Mouse (Mus musculus) embryonic facial prominence, embryonic 15.5 days (tissue): ENCODE measurements at regions not wholly inside any gene's neighbourhood (a gene's known extent, or its start where the extent isn't known, plus 50 kb on each side); places are given as distances from the start of the nearest gene placed in this dataset.

Experiments used
- ATAC-seq: fragments of 200-750 bp; cut with Nextera tagmentation; 2 replicates; pipeline ENCODE4 v1.8.0; 2017; ENCODE audit warnings: low read depth, moderate TSS enrichment; ENCODE audit not compliant: insufficient number of reproducible peaks, low FRiP score, low TSS enrichment
- H3K27ac ChIP-seq: fragments of 300-500 bp; sonication (generic); replicated peaks from 2 replicates; pipeline ENCODE4 v1.5.1; 2015; ENCODE audit warnings: mild to moderate bottlenecking, inconsistent platforms
- H3K27me3 ChIP-seq: fragments of 300-500 bp; sonication (generic); 2 replicates; pipeline ENCODE4 v1.6.1; 2015; ENCODE audit warnings: inconsistent platforms
- H3K36me3 ChIP-seq: fragments of 300-500 bp; sonication (generic); 2 replicates; pipeline ENCODE4 v1.6.1; 2015; ENCODE audit warnings: mild to moderate bottlenecking, inconsistent platforms
- H3K4me1 ChIP-seq: fragments of 300-500 bp; sonication (generic); 2 replicates; pipeline ENCODE4 v1.6.1; 2015; ENCODE audit warnings: inconsistent platforms
- H3K4me2 ChIP-seq: fragments of 300-500 bp; sonication (generic); replicated peaks from 2 replicates; pipeline ENCODE4 v1.6.1; 2015; ENCODE audit warnings: mild to moderate bottlenecking, inconsistent platforms
- H3K4me3 ChIP-seq: fragments of 300-500 bp; sonication (generic); replicated peaks from 2 replicates; pipeline ENCODE4 v1.5.1; 2015; ENCODE audit warnings: mild to moderate bottlenecking, inconsistent platforms
- H3K9ac ChIP-seq: fragments of 300-500 bp; sonication (generic); 2 replicates; pipeline ENCODE4 v1.6.1; 2015; ENCODE audit warnings: inconsistent platforms
- H3K9me3 ChIP-seq: fragments of 300-500 bp; sonication (generic); replicated peaks from 2 replicates; pipeline ENCODE4 v1.6.1; 2016; ENCODE audit warnings: inconsistent platforms
- WGBS: fragments of 180-500 bp; shearing (Covaris S2); methylation state at CpG from one replicate; pipeline ENCODE4 v1.1.7; 2015; 5-methylcytosine and 5-hydroxymethylcytosine counted together

DNA sequence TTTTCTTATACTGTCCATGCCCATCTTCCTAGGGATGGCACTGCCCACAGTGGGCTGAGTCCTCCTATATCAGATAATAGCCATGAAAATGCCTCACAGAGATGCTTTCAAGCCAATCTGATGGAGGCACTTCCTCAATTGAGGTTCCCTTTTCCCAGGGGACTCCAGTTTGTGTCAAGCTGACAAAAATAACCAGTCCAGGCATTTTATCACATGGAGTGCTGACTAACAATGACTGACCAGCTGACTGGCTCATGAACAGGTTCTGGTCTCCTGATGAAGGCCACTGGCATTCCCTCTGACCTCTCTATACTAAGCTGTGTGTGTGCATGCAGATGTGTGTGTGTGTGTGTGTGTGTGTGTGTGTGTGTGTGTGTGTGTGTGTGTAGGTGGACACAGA is 64.4 kb upstream of the Bod1 start:
- Histone ChIP-seq H3K9me3 (no peaks in the 10 kb centered on the region), H3K36me3 (no peaks in the 10 kb centered on the region), H3K9ac (no peak overlapping the region), H3K4me3 (no peak overlapping the region), H3K27me3 (no peaks in the 10 kb centered on the region), H3K27ac (no peak overlapping the region), H3K4me2 (no peak overlapping the region), H3K4me1 (0 out of 2 replicates have a peak, but pooled peaks cover 8% of the 10 kb centered on the region)
- no peak for ATAC-seq

DNA sequence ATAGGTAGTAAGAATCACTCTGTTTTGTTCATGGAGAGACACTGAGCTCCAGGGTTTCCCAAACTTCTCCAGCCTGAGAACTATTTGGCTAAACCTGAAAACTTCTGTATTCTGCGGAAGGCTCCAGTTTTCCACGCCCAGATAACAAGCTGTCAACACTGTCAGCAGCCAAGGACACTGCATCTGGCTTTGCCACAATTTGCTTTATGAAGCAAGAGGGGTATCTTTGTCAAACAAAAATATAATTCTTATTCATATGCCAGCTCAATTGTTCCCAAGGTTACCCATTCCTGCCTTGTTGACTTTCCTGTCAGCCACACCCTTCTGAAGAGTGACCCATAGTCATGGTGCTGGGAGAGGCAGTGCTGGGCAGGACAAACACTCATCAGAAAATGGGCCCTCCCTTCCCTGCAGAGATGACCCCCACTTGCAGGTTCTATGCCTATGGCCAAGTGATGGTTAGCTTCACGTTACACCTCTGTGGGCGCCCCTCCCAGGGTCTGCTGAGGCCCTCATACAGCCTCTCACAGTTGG is 64.9 kb upstream of the Bod1 start:
- Histone ChIP-seq H3K4me1 (0 out of 2 replicates have a peak, but pooled peaks cover 5% of the 10 kb centered on the region), H3K4me2 (no peak overlapping the region), H3K4me3 (no peak overlapping the region), H3K9ac (no peak overlapping the region), H3K36me3 (no peaks in the 10 kb centered on the region), H3K27me3 (no peaks in the 10 kb centered on the region), H3K27ac (no peak overlapping the region), H3K9me3 (no peaks in the 10 kb centered on the region)
- WGBS, result 74% methylated on average over 4 of the region's 4 CpGs
- no peak for ATAC-seq

DNA sequence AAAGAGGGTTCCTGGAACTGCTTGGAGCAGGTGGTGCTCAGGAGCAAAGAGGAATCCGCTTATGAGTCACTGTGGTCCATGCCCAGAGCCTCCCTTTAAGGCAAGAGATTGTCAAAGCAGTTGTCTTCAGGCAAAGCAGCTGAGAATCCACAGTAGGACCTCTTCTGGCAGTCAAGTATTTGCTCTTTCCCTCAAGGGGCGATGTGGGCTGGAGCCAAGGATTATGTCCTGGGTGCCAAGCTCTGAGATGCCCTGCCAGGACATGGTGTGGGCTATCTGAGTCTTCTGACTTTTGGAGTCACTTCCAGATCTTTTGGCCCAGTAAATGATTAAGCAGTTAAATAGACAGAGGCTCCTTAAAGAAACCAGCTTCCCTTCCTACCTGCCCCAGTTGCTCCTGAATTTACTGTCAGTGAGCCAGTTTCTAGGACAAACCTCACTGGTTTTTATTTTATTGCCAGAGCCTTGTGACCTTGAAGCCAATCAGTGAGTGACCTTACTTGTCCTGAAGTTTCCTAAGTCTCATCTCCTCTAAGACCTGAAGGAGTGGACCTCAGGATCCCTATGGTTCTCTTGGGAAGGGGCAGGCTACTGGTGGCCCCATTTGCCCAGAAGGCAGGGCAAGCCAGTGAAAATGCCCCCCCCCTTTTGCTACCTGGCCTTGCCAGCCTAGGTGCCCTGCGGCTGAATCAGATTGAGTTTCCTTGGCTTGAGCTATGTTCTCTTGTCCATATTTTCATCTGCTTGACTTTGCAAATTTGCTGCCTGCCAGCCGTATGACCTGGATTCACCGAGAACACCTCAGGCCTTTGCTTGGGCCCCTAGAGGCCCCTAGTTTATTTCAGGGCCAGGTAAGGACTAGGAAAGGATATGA is 66.7 kb upstream of the Bod1 start:
- no peak for ATAC-seq
- 88% methylated on average over 5 of the region's 5 CpGs for WGBS
- no peaks in the 10 kb centered on the region for H3K27me3 ChIP-seq
- H3K4me3 ChIP-seq, result no peak overlapping the region
- H3K9ac ChIP-seq, result no peak overlapping the region
- H3K27ac ChIP-seq, result no peak overlapping the region
- no peaks in the 10 kb centered on the region for H3K36me3 ChIP-seq
- H3K4me1 ChIP-seq, result 0 out of 2 replicates have a peak, but pooled peaks cover 5% of the 10 kb centered on the region
- H3K9me3 ChIP-seq, result no peaks in the 10 kb centered on the region
- H3K4me2 ChIP-seq, result no peak overlapping the region

DNA sequence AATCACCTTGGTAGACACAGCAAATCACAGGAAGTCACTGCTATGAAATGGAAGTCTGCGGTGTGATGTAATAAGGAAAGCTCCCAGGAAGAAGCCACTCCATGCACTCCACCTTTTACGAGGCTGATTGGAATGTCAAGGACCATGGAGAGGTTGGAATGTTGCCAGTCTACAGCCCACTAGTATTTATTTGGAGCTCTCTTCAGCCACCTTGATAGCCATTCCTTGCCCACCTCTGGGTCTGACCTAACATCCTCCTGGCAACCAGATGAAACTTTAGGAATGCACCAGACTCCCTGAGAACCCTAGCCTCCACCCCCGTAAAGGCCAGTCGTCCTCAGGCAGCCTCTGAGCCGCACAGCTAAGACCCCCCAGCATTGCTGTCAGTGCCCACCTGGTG is 68.7 kb upstream of the Bod1 start:
- no peaks in the 10 kb centered on the region for H3K9me3 ChIP-seq
- H3K4me3 ChIP-seq, result no peak overlapping the region
- H3K36me3 ChIP-seq, result no peaks in the 10 kb centered on the region
- no peak overlapping the region for H3K27ac ChIP-seq
- no peak overlapping the region for H3K9ac ChIP-seq
- no peak for ATAC-seq
- no peak overlapping the region for H3K4me2 ChIP-seq
- H3K4me1 ChIP-seq, result no peaks in the 10 kb centered on the region
- 71% methylated on average over 5 of the region's 5 CpGs for WGBS
- no peaks in the 10 kb centered on the region for H3K27me3 ChIP-seq

DNA sequence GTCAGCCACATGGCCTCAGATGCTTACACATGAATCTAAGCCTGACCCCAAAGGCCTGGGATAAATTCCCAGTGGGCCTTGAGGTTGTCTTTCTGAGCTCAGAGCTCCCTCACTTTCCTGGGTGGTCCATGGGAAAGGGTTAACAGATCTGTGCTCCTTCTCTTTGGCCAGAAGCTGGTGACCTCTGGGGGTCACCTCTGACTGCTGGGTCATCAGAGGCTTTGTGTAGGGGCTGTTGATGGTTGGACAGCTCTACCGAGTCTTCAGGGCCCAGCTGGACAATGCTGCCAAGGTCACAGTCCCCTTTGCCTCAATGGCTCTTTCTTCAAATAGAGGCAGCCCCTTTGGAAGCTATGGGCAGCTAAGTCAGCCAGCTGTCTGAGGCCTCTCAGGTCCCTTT is 70.5 kb upstream of the Bod1 start:
- ATAC-seq, result no peak
- H3K4me1 ChIP-seq, result no peaks in the 10 kb centered on the region
- no peak overlapping the region for H3K4me2 ChIP-seq
- no peaks in the 10 kb centered on the region for H3K9me3 ChIP-seq
- no peaks in the 10 kb centered on the region for H3K27me3 ChIP-seq
- no peak overlapping the region for H3K27ac ChIP-seq
- H3K36me3 ChIP-seq, result no peaks in the 10 kb centered on the region
- no peak overlapping the region for H3K4me3 ChIP-seq
- WGBS, result 14% methylated on average over 1 of the region's 1 CpGs
- H3K9ac ChIP-seq, result no peak overlapping the region

DNA sequence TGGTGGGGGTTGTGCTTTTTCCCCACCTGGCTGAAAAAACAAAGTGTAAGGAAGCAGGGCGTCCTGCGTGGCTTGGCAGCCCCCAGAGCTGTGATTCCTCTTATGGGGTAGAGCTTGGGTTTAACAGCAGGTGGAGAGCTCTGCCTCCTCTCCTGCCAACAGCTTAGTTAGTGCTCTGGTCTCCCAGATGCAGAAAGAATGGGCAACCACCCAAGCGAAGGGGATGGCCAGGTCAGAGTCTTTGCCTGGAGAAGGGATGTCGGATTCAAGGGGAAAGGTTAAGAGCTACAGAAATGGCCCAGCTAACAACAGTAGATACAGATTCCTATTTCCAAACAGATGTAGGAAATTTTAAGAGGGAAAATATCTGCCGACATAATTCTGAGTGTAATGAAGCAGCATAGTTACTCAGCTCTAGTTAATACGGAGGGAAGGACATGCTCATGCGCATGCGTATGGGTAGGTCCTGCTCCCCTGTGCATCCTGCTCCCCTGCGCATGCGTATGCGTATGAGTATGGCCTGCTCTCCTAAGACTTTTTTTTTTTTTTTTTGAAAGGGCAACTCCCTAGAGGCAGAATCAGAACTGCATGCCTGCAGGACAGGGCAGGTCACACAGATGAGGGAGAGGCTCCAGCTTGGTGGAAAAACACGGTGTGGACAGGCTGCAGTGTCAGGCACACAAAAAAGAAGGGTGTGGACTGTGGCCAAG is 72.5 kb upstream of the Bod1 start:
- no peaks in the 10 kb centered on the region for H3K9me3 ChIP-seq
- 80% methylated on average over 12 of the region's 12 CpGs for WGBS
- no peak for ATAC-seq
- H3K4me3 ChIP-seq, result no peak overlapping the region
- H3K4me1 ChIP-seq, result no peaks in the 10 kb centered on the region
- no peak overlapping the region for H3K4me2 ChIP-seq
- no peaks in the 10 kb centered on the region for H3K27me3 ChIP-seq
- no peaks in the 10 kb centered on the region for H3K36me3 ChIP-seq
- H3K27ac ChIP-seq, result no peak overlapping the region
- no peak overlapping the region for H3K9ac ChIP-seq

DNA sequence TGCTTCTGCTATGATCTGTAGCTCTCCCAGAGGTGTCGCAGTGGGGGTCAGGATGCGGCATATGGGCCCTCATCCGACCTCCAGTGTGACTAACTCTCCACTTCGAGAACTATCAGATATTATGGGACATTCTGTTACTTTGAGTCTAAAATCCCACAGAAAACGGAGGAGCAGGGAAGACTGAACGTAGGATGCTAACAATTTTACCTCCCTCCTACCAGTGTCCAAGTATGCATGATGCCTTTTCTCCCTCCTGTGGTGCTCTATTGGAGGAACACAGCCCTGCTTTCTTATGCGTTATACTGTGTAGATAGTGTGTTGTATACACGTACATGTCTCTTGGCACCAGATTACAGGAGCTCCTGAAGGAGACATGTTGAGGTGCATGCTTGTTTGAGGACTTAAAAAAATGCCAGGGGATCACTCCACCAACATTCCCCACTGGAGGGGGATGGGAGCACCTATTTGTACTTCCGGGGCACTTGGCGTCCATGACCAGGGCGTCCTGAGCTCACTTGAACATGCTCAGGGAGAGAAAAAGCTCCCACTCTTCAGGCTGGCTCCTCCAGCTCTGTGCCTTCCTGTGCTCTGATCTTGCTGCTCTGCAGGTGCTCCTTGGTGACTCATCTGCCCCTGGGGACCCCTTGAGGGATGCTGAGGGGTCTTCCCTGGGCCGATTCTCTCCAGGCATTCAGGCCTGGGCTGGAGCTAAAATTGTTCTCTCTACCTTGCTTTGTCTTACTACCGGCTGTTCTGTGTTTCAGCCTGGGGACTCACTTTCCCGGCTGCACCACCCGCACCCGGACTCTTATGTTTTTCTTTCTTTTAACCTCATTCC is 73.6 kb upstream of the Bod1 start:
- H3K9me3 ChIP-seq, result no peaks in the 10 kb centered on the region
- no peaks in the 10 kb centered on the region for H3K4me1 ChIP-seq
- H3K4me2 ChIP-seq, result no peak overlapping the region
- H3K9ac ChIP-seq, result no peak overlapping the region
- ATAC-seq, result no peak
- 65% methylated on average over 16 of the region's 16 CpGs for WGBS
- H3K36me3 ChIP-seq, result no peaks in the 10 kb centered on the region
- no peaks in the 10 kb centered on the region for H3K27me3 ChIP-seq
- H3K4me3 ChIP-seq, result no peak overlapping the region
- no peak overlapping the region for H3K27ac ChIP-seq

DNA sequence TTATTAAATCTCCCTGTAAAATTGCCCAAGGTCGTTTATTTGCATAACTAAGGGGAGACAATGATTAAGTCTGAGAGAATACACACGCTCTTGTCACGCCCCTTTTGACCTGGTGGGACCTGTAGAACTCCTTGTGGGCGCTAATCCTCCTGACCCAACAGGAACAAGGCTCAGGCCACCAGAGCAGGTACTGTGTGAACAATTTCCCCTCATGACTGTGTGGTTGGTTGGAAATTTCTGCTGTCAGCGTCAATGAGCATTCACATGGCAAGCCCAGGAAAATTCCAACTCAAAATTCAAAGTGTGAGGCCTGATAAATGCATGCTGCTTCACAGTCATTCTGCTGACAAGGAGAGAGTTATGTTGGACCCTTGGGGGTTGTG is 74.2 kb upstream of the Bod1 start:
- H3K27me3 ChIP-seq, result no peaks in the 10 kb centered on the region
- H3K4me3 ChIP-seq, result no peak overlapping the region
- H3K9ac ChIP-seq, result no peak overlapping the region
- H3K4me2 ChIP-seq, result no peak overlapping the region
- 37% methylated on average over 5 of the region's 5 CpGs for WGBS
- H3K4me1 ChIP-seq, result no peaks in the 10 kb centered on the region
- no peaks in the 10 kb centered on the region for H3K9me3 ChIP-seq
- ATAC-seq, result no peak
- no peak overlapping the region for H3K27ac ChIP-seq
- no peaks in the 10 kb centered on the region for H3K36me3 ChIP-seq

DNA sequence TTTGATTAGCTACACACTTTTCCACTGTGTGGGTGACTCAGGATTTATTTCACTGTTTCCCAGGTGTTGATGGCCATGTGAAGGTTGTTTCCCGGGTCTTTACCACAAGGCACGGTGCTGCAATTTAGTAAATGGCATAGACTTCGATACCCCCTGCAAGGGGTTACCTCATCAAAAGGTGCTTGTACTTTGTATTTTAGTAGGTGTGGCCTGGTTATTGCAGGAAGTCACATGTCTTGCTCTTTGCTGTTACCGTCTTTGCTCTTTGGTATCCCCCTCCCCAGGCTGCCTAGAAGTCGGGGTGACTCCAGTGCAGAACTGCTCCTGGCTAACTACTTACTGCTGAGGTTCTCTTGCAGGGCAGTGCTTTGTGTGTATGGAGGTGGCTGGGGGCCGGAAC is 74.8 kb upstream of the Bod1 start:
- 71% methylated on average over 6 of the region's 6 CpGs for WGBS
- H3K36me3 ChIP-seq, result no peaks in the 10 kb centered on the region
- H3K4me2 ChIP-seq, result no peak overlapping the region
- H3K9me3 ChIP-seq, result no peaks in the 10 kb centered on the region
- ATAC-seq, result no peak
- H3K27me3 ChIP-seq, result no peaks in the 10 kb centered on the region
- no peak overlapping the region for H3K9ac ChIP-seq
- H3K27ac ChIP-seq, result no peak overlapping the region
- H3K4me1 ChIP-seq, result no peaks in the 10 kb centered on the region
- no peak overlapping the region for H3K4me3 ChIP-seq

DNA sequence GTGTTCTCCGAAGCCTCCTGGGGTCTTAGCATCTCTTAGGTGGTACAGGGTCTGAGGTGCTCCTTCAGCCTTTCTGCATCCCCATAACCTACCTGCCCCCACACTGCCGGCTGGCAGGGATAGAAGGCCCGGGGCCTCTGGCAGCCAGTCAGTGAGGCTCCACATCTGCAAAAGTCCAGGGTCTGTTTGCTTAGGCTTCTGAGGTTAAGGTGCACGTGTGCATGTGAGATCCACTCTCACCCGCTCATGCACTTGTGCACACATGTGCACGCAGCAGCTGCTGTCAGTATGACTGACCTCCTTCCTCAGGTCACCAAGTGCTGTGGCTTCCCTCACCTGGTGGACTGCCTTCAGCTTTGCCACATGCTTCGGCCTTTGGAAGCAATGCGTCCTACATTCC is 75.3 kb upstream of the Bod1 start:
- no peaks in the 10 kb centered on the region for H3K27me3 ChIP-seq
- H3K4me3 ChIP-seq, result no peak overlapping the region
- WGBS, result 74% methylated on average over 8 of the region's 8 CpGs
- H3K27ac ChIP-seq, result no peak overlapping the region
- H3K9me3 ChIP-seq, result no peaks in the 10 kb centered on the region
- no peaks in the 10 kb centered on the region for H3K36me3 ChIP-seq
- no peak for ATAC-seq
- no peak overlapping the region for H3K4me2 ChIP-seq
- no peak overlapping the region for H3K9ac ChIP-seq
- H3K4me1 ChIP-seq, result no peaks in the 10 kb centered on the region

DNA sequence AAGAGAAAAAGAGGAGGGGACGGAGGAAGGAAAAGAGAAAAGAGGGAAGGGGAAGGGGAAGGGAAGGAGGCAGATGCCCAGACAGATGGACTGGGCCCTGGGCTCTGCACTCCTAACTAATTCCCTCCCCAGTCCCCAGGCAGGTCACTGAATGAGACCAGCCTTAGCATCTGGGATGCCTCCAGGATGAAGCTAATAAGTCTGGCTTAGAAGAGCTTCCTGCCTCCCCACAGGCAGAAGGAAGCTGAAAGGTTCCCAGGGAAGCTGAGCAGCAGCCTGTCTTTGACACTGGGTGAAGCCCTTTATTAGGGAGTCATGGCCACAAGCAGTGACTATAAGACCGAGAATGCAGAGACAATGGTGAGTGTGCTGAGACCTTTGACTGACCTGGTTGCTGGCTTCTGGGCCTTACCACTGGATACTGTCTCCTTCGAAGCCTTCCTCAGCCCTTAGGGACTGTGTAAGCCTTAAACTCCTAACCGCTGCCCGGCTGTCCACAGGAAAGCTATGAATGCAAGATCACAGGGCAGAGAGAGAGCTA is 76.7 kb upstream of the Bod1 start:
- H3K4me1 ChIP-seq, result no peaks in the 10 kb centered on the region
- H3K27me3 ChIP-seq, result no peaks in the 10 kb centered on the region
- H3K4me2 ChIP-seq, result no peak overlapping the region
- H3K36me3 ChIP-seq, result no peaks in the 10 kb centered on the region
- no peak overlapping the region for H3K27ac ChIP-seq
- H3K9me3 ChIP-seq, result no peaks in the 10 kb centered on the region
- 62% methylated on average over 5 of the region's 5 CpGs for WGBS
- ATAC-seq, result no peak
- no peak overlapping the region for H3K4me3 ChIP-seq
- no peak overlapping the region for H3K9ac ChIP-seq
